ENCODE assay signal across 9 mouse cellular contexts in genomic region chr6:83410046-83410706, GRCm38 (mm10). TPM values are rescaled to one million over a fixed set of nuclear protein-coding genes. Genes with fewer than 3 reads are reported as not detected.
DNase-seq lines count a peak whose midpoint lies in the region; ATAC-seq and TF ChIP-seq lines count a peak whose summit lies in the region.
"Had no signal": no experiment of that assay in that cellular context is flagged by ENCODE, and none has a peak within 500 bp of the region (broad histone marks: within the 10 kb centered on the region; RNA-seq: fewer than 3 reads in every experiment).

No protein-coding gene starts in this region.

- no peaks in the 10 kb centered on the region for H3K27me3 ChIP-seq in hindbrain, embryonic 15.5 days
- no peaks in the 10 kb centered on the region for H3K27me3 ChIP-seq in midbrain, embryonic 13.5 days

- peak; percentile 29 for DNase-seq in kidney, adult 9 months
- DNase-seq in kidney, adult 8-10 months = no peak
- peak; percentile 75 for DNase-seq in brain, embryonic 14.5 days (ENCODE audit: low read depth)
- DNase-seq in urinary bladder, postnatal 4 days (ENCODE audit: low spot score in 2 of 2) = no peak
- DNase-seq in frontal cortex, postnatal 36 days (ENCODE audit: low spot score in 2 of 2) = no peak
- DNase-seq in urinary bladder, postnatal 10 days (ENCODE audit: low spot score) = no peak
- DNase-seq: cerebellum, adult 11 months had no signal

- H3K27ac ChIP-seq in hindbrain, embryonic 15.5 days (replicated peaks) = 0 out of 2 replicates have a peak overlapping the region, but pooled peaks have one; percentile 1
- peak overlapping the region; percentile 41 for H3K27ac ChIP-seq in midbrain, embryonic 13.5 days

- H3K36me3 ChIP-seq in hindbrain, embryonic 15.5 days = no peaks in the 10 kb centered on the region
- H3K36me3 ChIP-seq in midbrain, embryonic 13.5 days = peaks cover 18% of the 10 kb centered on the region

- TF ChIP-seq CTCF in brain, embryonic 14.5 days (IDR thresholded peaks at IDR 0.05; ENCODE audit: borderline replicate concordance, extremely low read depth, insufficient read depth, insufficient read length) = no peak

- H3K9me3 ChIP-seq in hindbrain, embryonic 15.5 days = no peaks in the 10 kb centered on the region
- H3K9me3 ChIP-seq in midbrain, embryonic 13.5 days = no peaks in the 10 kb centered on the region

- no peak; the same call in 1 of the 2 replicates for ATAC-seq in hindbrain, embryonic 15.5 days (ENCODE audit: low FRiP score, low read depth)
- peak; percentile 32; the same call in 1 of the 2 replicates for ATAC-seq in midbrain, embryonic 13.5 days

- WGBS in hindbrain, embryonic 15.5 days = 44% methylated on average over 9 of the region's 9 CpGs
- WGBS in midbrain, embryonic 13.5 days = 51% methylated on average over 9 of the region's 9 CpGs

- no peak for TF ChIP-seq POLR2A in brain, embryonic 14.5 days (IDR thresholded peaks at IDR 0.05; ENCODE audit: borderline replicate concordance, extremely low read depth, insufficient read depth, insufficient read length, poor library complexity, severe bottlenecking)

- H3K4me1 ChIP-seq in hindbrain, embryonic 15.5 days (replicated peaks) = peaks cover 58% of the 10 kb centered on the region
- peaks cover 55% of the 10 kb centered on the region for H3K4me1 ChIP-seq in midbrain, embryonic 13.5 days (replicated peaks)

- no peak overlapping the region for H3K4me2 ChIP-seq in hindbrain, embryonic 15.5 days
- H3K4me2 ChIP-seq in midbrain, embryonic 13.5 days (replicated peaks) = no peak overlapping the region

- H3K9ac ChIP-seq in hindbrain, embryonic 15.5 days = no peak overlapping the region
- peak overlapping the region; percentile 16; the same call in 1 of the 2 replicates for H3K9ac ChIP-seq in midbrain, embryonic 13.5 days (replicated peaks)

- no peak overlapping the region for H3K4me3 ChIP-seq in hindbrain, embryonic 15.5 days
- H3K4me3 ChIP-seq in midbrain, embryonic 13.5 days (replicated peaks) = no peak overlapping the region

RNA-seq across cellular contexts. Expression of gene Tet3, which starts 48.7 kb away (rescaled TPM):
- 21.3 and 36.2 TPM in 2 replicates for polyA plus RNA-seq in brain, embryonic 14.5 days (2012; rRNA removed)
- 57.7 and 70.9 TPM in 2 replicates for polyA plus RNA-seq in hindbrain, embryonic 15.5 days (2015; fragmentation: Nextera tagmentation; extraction: Ambion mirVana)
- polyA plus RNA-seq in midbrain, embryonic 13.5 days (2015; fragmentation: Nextera tagmentation; extraction: Ambion mirVana) = 68.1 and 72.4 TPM in 2 replicates

Comparison
In these comparisons a context has a peak if more than half of its experiments do, and no peak if none do; other contexts are left out.
1. DNase-seq: peak in kidney, adult 9 months (single experiment) and brain, embryonic 14.5 days (single experiment); none in kidney, adult 8-10 months (0 of 2), urinary bladder, postnatal 4 days (0 of 2), frontal cortex, postnatal 36 days (0 of 2) and urinary bladder, postnatal 10 days (single experiment).